Mouse (Mus musculus): Measurements from ENCODE around the gene Spag16. TPM values are rescaled to one million over a fixed set of nuclear protein-coding genes. Genes with fewer than 3 reads are reported as not detected.

Spag16 gene
- total RNA-seq, 1 experiment from 2014 or later, result not detected

- no peak for ATAC-seq (replicated peaks in 1 of 2; ENCODE audit: insufficient read depth in 1 of 2, low FRiP score in 2 of 2, low TSS enrichment in 1 of 2, low read depth in 1 of 2, poor library complexity in 2 of 2, severe bottlenecking in 2 of 2)
Measured at GRCm38 (mm10) chr1:70037384-70037783, 210.6 kb downstream of the Spag16 start.

- ATAC-seq (replicated peaks in 1 of 2; ENCODE audit: insufficient read depth in 1 of 2, low FRiP score in 2 of 2, low TSS enrichment in 1 of 2, low read depth in 1 of 2, poor library complexity in 2 of 2, severe bottlenecking in 2 of 2), result no peak
Measured at GRCm38 (mm10) chr1:70067404-70067803, 240.6 kb downstream of the Spag16 start.

- no peak for ATAC-seq (replicated peaks in 1 of 2; ENCODE audit: insufficient read depth in 1 of 2, low FRiP score in 2 of 2, low TSS enrichment in 1 of 2, low read depth in 1 of 2, poor library complexity in 2 of 2, severe bottlenecking in 2 of 2)
Measured at GRCm38 (mm10) chr1:70073440-70073839, 246.7 kb downstream of the Spag16 start.

DNA sequence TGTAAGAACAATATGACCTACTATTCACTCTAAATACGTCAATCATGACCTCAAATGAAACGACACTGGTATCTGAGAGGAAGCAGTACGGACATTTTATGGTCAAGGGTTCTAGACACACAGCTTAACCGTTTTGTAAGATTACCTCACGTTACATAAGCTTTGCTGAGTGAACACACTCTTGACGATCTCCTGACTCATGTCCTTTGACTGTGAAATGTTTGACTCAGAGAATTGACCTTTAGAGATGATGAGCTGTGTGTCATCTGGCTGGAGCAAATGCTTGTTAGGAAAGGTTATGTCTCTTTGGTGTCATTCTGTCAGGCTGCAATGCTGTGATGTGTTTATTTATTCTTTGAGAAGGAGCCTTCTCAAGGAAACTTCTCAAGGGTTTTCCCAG is 252.0 kb downstream of the Spag16 start:
- ATAC-seq (replicated peaks in 1 of 2; ENCODE audit: insufficient read depth in 1 of 2, low FRiP score in 2 of 2, low TSS enrichment in 1 of 2, low read depth in 1 of 2, poor library complexity in 2 of 2, severe bottlenecking in 2 of 2), result no peak

- no peak for ATAC-seq (replicated peaks in 1 of 2; ENCODE audit: insufficient read depth in 1 of 2, low FRiP score in 2 of 2, low TSS enrichment in 1 of 2, low read depth in 1 of 2, poor library complexity in 2 of 2, severe bottlenecking in 2 of 2)
Measured at GRCm38 (mm10) chr1:70082208-70082878, 255.6 kb downstream of the Spag16 start.

- no peak for ATAC-seq (replicated peaks in 1 of 2; ENCODE audit: insufficient read depth in 1 of 2, low FRiP score in 2 of 2, low TSS enrichment in 1 of 2, low read depth in 1 of 2, poor library complexity in 2 of 2, severe bottlenecking in 2 of 2)
Measured at GRCm38 (mm10) chr1:70104683-70105082, 277.9 kb downstream of the Spag16 start.

DNA sequence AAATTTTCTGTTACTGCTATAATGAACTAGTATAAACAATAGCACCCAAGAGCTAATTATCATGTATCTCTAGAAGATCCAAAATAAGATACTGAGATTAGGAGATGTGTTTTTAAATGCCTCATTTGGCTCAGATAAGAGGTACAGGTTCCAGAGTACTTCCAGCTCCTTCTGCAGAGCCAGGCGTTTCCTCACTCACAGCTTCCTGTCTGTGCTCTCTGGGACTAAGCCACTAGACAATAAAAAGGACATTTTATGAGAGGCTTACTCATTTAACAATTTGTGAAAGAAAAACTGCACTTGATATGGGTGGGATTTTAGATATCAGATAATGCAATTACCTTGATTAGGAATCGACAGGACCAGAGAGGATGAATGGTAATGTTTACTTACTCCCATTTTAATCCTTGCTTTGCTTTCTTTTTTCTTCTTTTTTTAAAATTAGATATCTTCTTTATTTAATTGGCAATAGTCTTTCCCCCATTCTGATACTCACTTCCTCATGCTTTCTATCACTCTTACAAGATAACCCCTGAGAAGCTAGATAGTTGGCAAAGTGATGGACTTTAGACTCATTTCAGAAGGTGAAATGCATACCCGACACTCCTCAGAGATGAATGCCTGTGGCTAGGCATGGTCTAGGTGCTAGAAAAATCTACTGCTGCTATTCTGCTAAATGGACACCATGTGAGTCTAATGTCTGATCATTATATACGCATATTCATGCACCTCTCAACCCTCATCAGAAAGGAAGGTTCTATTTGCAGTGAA is 289.6 kb downstream of the Spag16 start:
- ATAC-seq (replicated peaks in 1 of 2; ENCODE audit: insufficient read depth in 1 of 2, low FRiP score in 2 of 2, low TSS enrichment in 1 of 2, low read depth in 1 of 2, poor library complexity in 2 of 2, severe bottlenecking in 2 of 2), result no peak

GRCm38 (mm10) chr1:70128035-70128434 is 301.3 kb downstream of the Spag16 start:
- peak; percentile 45 to 53; a peak in 2 of 4 replicates for ATAC-seq (replicated peaks in 1 of 2; ENCODE audit: insufficient read depth in 1 of 2, low FRiP score in 2 of 2, low TSS enrichment in 1 of 2, low read depth in 1 of 2, poor library complexity in 2 of 2, severe bottlenecking in 2 of 2)

DNA sequence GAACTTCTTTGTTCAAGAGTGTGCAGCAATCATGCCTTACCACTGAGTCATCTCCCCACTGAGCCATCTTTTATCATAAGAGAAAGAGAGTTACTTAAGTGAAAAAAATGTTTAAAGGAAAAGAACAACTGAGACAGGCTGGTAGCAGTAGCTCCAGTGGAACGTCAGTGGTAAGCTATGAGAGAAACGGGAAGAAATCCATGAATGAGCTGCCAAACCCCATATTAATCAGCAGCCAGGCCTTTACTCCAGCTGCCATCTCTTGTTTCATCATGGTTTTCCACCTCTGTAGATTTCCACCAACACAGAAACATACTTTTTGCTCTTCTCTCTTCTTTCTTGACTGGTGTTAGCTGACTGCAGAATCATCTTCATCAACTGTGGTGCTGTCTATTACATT is 308.8 kb downstream of the Spag16 start:
- ATAC-seq (replicated peaks in 1 of 2; ENCODE audit: insufficient read depth in 1 of 2, low FRiP score in 2 of 2, low TSS enrichment in 1 of 2, low read depth in 1 of 2, poor library complexity in 2 of 2, severe bottlenecking in 2 of 2), result no peak

- ATAC-seq (replicated peaks in 1 of 2; ENCODE audit: insufficient read depth in 1 of 2, low FRiP score in 2 of 2, low TSS enrichment in 1 of 2, low read depth in 1 of 2, poor library complexity in 2 of 2, severe bottlenecking in 2 of 2), result no peak
Measured at GRCm38 (mm10) chr1:70165343-70166158, 338.8 kb downstream of the Spag16 start.

DNA sequence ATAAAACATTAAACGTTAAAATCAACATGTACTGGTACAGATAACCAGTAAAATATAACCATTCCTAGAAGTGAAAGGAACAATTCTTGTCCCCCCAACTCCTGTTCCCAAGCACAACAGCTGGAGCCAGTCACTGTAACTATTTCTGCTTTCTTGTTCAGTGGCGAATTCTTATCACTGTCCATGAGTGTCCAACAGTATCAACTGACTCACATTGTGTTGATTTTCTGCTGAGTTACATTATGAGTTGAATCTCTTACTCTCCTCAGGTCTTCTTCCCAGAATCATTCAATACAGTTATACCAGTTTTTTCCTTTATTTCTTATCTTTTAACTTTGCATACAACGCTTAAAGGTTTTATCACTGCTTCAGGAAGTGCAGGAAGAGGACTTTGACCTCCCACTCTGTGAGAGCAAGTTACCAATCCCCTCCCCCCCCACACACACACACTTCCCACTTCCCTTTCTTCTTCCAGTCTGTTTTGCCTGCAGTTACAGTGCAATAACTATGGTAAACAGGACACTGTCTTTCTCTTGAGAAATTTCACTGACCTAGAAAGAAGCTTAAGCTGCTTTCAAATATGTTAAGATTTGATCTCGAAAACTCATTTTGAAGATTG is 353.5 kb downstream of the Spag16 start:
- peak in 1 of 2 experiments; percentile 32; a peak in 1 of 4 replicates for ATAC-seq (replicated peaks in 1 of 2; ENCODE audit: insufficient read depth in 1 of 2, low FRiP score in 2 of 2, low TSS enrichment in 1 of 2, low read depth in 1 of 2, poor library complexity in 2 of 2, severe bottlenecking in 2 of 2)

DNA sequence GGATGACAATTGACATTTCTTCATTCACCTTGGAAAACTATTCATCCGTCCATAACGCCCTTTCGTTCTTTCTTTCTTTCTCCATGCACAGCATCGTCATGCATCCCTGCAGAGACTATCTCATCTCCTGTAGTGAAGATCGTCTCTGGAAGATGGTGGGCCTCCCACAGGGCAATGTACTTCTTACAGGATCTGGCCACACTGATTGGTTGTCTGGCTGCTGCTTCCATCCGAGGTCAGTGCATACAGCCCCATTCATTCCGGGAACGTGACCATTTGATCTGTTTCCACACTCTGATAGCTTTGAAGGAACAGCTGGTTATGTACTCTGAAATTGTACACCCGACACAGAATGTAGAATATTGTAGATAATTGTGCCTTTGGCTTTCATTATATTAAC is 438.0 kb downstream of the Spag16 start:
- no peak for ATAC-seq (replicated peaks in 1 of 2; ENCODE audit: insufficient read depth in 1 of 2, low FRiP score in 2 of 2, low TSS enrichment in 1 of 2, low read depth in 1 of 2, poor library complexity in 2 of 2, severe bottlenecking in 2 of 2)

DNA sequence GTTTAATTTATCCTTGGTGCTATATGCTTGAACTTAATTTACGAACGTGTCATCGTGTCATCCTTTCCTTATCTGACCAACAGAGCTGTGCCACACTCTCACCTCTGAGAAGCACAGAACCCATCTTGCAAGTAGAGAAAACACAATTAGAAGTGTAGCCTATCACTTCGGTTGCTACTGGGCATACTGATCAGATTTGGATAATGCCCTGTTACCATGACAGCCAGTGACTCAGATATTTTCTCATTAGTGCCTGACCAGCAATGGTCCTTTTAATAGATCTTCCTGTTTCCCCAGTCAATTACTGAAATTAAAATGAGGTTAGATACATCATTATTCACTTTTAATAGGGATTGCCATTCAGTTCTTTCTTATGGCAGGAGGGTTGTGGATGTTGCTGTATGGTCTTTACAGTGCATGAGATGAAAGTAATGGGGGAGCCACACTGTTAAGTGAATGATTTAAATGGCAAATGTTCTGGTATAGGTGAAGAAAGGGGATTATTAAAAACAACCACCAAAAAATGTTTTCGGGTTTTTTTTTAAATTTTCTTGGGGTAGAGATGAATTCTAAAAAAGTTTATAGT is 439.2 kb downstream of the Spag16 start:
- ATAC-seq (replicated peaks in 1 of 2; ENCODE audit: insufficient read depth in 1 of 2, low FRiP score in 2 of 2, low TSS enrichment in 1 of 2, low read depth in 1 of 2, poor library complexity in 2 of 2, severe bottlenecking in 2 of 2), result no peak

DNA sequence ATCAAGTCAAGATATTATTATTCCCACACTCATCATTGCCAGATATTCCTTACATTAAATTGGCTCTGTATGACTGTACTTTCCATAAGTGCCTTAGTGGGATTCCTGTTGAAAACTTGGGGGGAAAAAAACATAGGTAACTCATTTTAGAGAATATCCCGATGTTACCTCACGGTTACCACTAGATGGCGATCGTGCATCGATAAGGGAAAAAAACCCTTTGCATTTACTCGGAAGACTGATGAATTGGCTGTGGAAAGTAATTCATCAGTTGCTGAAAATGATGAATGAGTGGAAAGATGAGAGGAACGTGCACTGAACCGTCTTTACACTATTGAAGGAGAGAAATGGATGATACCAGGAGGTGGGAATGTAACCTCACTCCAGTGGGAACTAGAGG is 443.4 kb downstream of the Spag16 start:
- no peak for ATAC-seq (replicated peaks in 1 of 2; ENCODE audit: insufficient read depth in 1 of 2, low FRiP score in 2 of 2, low TSS enrichment in 1 of 2, low read depth in 1 of 2, poor library complexity in 2 of 2, severe bottlenecking in 2 of 2)

DNA sequence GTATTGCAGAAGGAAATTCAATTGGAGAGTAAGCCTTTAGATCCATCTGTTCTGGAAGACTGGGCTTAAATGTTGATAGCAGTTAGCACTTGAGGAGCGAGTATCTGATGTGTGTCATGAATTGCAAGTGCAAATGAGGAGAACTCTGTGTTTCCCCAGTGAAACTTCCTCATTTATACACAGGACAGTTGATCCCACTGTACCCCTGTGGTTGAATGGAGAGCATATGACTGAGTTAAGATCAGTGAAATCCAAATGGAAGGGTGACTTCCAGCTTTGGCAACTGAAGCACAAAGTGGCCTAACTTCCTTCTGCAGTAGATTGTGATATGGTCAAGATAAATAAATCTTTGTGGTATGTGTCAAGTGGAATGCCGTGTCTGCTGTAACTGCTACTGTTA is 446.0 kb downstream of the Spag16 start:
- peak; percentile 66 to 89 for ATAC-seq (replicated peaks in 1 of 2; ENCODE audit: insufficient read depth in 1 of 2, low FRiP score in 2 of 2, low TSS enrichment in 1 of 2, low read depth in 1 of 2, poor library complexity in 2 of 2, severe bottlenecking in 2 of 2)

DNA sequence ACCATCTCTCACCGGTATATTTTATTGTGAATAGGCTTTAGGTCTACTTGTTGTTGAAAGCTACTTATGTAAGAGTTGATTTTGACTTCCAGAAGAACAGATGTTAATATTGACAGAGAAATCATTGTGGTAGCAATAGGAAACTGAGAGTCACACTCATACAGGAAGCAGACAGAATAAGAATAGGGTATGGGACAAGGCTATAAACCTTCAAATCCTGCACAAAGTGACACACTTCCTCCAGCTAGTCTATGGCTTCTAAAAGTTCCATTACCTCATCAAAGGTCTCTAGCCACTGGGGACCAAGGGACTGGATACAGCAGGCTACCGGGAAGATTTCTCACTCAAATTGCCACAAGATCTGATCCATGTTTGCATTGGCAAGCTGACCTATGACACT is 452.5 kb downstream of the Spag16 start:
- ATAC-seq (replicated peaks in 1 of 2; ENCODE audit: insufficient read depth in 1 of 2, low FRiP score in 2 of 2, low TSS enrichment in 1 of 2, low read depth in 1 of 2, poor library complexity in 2 of 2, severe bottlenecking in 2 of 2), result peak; percentile 58 to 71

- peak; percentile 45 to 85; a peak in 3 of 4 replicates for ATAC-seq (replicated peaks in 1 of 2; ENCODE audit: insufficient read depth in 1 of 2, low FRiP score in 2 of 2, low TSS enrichment in 1 of 2, low read depth in 1 of 2, poor library complexity in 2 of 2, severe bottlenecking in 2 of 2)
Measured at GRCm38 (mm10) chr1:70283388-70283787, 456.6 kb downstream of the Spag16 start.

All from hematopoietic stem cell, adult 5-6 weeks (primary cell).